Mouse (Mus musculus) ES-Bruce4 (cell line): ENCODE measurements at regions not wholly inside any gene's neighbourhood (a gene's known extent, or its start where the extent isn't known, plus 50 kb on each side); places are given as distances from the start of the nearest gene placed in this dataset.

Experiments
- CTCF ChIP-seq: IDR thresholded peaks from one replicate; pipeline ENCODE4 v1.8.1; 2011; ENCODE audit warnings: low read depth, low read length
- EP300 ChIP-seq: IDR thresholded peaks from 2 replicates; pipeline ENCODE4 v1.6.1; 2011; ENCODE audit warnings: low read depth, low read length; ENCODE audit not compliant: insufficient read depth
- POLR2A ChIP-seq: IDR thresholded peaks from one replicate; pipeline ENCODE4 v1.8.1; 2011; ENCODE audit warnings: low read length; ENCODE audit not compliant: insufficient read depth

- TF ChIP-seq CTCF = no peak
- no peak for TF ChIP-seq EP300
- no peak for TF ChIP-seq POLR2A
Observed at GRCm38 (mm10) chr13:44206042-44206441, 421.5 kb downstream of the Cd83 start.
